Mouse (Mus musculus) stomach, postnatal 0 days (tissue): ENCODE measurements around the gene Kif6.
A peak's percentile ranks its signal among the peaks of the same experiment; 100 is the strongest.

Source experiments
- CTCF ChIP-seq: IDR thresholded peaks from 2 replicates; pipeline ENCODE4 v1.5.1; 2016; ENCODE audit warnings: antibody characterized with exemption, low read depth, mild to moderate bottlenecking, moderate library complexity
- EP300 ChIP-seq: optimal IDR thresholded peaks from 2 replicates; pipeline ENCODE3; 2016; ENCODE audit warnings: antibody characterized with exemption

DNA sequence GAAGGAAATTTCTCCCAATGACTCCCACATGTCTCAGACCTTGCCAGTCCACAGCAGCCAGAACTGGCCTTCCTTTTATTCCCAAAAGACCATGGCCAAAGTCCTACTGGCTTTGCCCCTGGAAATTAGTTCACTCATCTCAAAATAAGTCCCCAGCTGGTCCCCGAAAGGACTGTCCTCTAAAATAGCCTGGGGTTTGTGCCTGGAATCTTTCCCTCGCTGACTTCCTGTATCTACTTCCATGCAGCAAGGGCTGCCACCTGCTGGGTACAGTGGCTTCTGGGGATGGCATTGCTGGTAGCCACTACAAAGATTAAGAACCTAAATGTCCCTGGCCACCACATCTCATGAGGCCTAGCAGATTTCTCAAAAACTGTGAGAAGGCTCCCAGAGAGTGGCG is 237.2 kb downstream of the Kif6 start:
- peak; percentile 58 for TF ChIP-seq CTCF
- no peak for TF ChIP-seq EP300
